Mouse (Mus musculus) hindbrain, embryonic 11.5 days (tissue): ENCODE results near the gene Mcfd2. TPM values are rescaled to one million over a fixed set of nuclear protein-coding genes. Genes with fewer than 3 reads are reported as not detected.
A peak's percentile ranks its signal among the peaks of the same experiment; 100 is the strongest.

ENCODE experiments used
- ATAC-seq: fragments of 200-750 bp; cut with Nextera tagmentation; 2 replicates; pipeline ENCODE4 v1.8.0; 2017; ENCODE audit warnings: mild to moderate bottlenecking, moderate TSS enrichment, moderate library complexity; ENCODE audit not compliant: low FRiP score
- DNase-seq: peaks from one replicate; pipeline ENCODE4 v3.0.0-alpha.2; 2015; ENCODE audit warnings: low spot score
- H3K27ac ChIP-seq: fragments of 300-500 bp; sonication (generic); 2 replicates; pipeline ENCODE4 v1.5.1; 2014; ENCODE audit warnings: mild to moderate bottlenecking, low read depth, low read length
- H3K27me3 ChIP-seq: fragments of 300-500 bp; sonication (generic); 2 replicates; pipeline ENCODE4 v1.6.1; 2014; ENCODE audit warnings: mild to moderate bottlenecking, low read length, moderate library complexity, mixed read lengths; ENCODE audit not compliant: control insufficient read depth, insufficient read depth
- H3K36me3 ChIP-seq: fragments of 300-500 bp; sonication (generic); 2 replicates; pipeline ENCODE4 v1.6.1; 2014; ENCODE audit warnings: mild to moderate bottlenecking, low read length, moderate library complexity, mixed read lengths; ENCODE audit not compliant: control insufficient read depth, insufficient read depth
- H3K4me1 ChIP-seq: fragments of 300-500 bp; sonication (generic); replicated peaks from 2 replicates; pipeline ENCODE4 v1.6.1; 2014; ENCODE audit warnings: low read length, mixed read lengths; ENCODE audit not compliant: control insufficient read depth, insufficient read depth
- H3K4me2 ChIP-seq: fragments of 300-500 bp; sonication (generic); replicated peaks from 2 replicates; pipeline ENCODE4 v1.6.1; 2014; ENCODE audit warnings: mild to moderate bottlenecking, low read depth, low read length
- H3K4me3 ChIP-seq: fragments of 300-500 bp; sonication (generic); 2 replicates; pipeline ENCODE4 v1.5.1; 2014; ENCODE audit warnings: low read depth, low read length
- H3K9ac ChIP-seq: fragments of 300-500 bp; sonication (generic); 2 replicates; pipeline ENCODE4 v1.6.1; 2014; ENCODE audit warnings: low read depth, low read length
- H3K9me3 ChIP-seq: fragments of 300-500 bp; sonication (generic); 2 replicates; pipeline ENCODE4 v1.6.1; 2016; ENCODE audit warnings: low read length; ENCODE audit not compliant: control insufficient read depth
- WGBS: fragments of 180-500 bp; shearing (Covaris S2); extraction: QIAGEN DNeasy Blood & Tissue Kit; methylation state at CpG from one replicate; pipeline ENCODE4 v1.1.7; 2014; 5-methylcytosine and 5-hydroxymethylcytosine counted together
- polyA plus RNA-seq: library from polyadenylated mRNA; unstranded; fragments of >200 nt; fragmentation: Nextera tagmentation; extraction: Ambion mirVana; gene quantifications from 2 replicates; pipeline ENCODE4 v1.2.1, GENCODE M21; 2014

Gene Mcfd2
- polyA plus RNA-seq, 1 experiment from 2014 or later: 69.4 TPM

DNA sequence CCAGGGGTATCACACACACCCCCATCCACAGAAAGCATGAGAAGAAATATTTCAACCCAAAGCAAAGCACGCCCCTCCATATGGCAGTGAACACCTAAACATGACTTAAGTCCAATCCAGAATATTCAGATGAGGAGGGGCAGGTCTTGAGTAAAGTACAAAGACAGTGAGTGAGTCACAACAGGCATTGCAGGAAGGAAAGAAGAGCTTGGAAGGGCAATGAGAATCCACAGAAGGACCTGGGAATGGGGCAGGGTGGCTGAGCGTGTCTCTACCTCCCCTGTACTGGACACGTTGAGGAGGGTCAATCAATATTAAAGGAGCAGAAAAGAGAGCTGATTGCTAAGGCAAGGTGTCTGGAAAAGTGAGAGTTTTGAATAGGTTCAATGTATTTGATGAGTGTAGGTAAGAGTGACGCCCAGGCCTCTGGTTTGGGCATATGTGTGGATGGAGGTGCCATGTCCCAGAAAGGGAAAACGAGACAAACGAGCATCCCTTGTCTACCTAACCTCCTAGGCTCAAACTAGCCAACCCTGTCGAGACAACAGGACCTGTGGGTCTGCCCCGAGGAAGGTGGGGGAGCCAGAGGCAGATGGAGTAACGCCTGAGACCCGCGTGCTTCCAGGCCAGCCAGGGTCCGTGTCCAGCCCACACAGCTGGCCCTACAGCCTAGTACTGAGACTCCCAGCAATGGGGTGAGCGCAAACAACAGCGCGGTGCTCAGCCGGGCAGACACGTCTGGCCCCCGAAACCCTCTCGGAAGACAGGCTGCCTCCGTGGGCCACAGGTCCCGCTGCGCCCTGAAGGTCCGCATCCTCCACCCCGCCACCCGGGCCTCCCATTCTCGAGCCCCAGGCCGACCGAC lies 576 bp downstream of the Mcfd2 start:
- Histone ChIP-seq H3K27me3 (no peaks in the 10 kb centered on the region), H3K4me1 (peaks cover 3% of the 10 kb centered on the region), H3K4me3 (peak overlapping the region; percentile 76), H3K4me2 (peak overlapping the region; percentile 80), H3K27ac (peak overlapping the region; percentile 11; the same call in 1 of the 2 replicates), H3K9ac (peak overlapping the region; percentile 83), H3K9me3 (no peaks in the 10 kb centered on the region), H3K36me3 (no peaks in the 10 kb centered on the region)
- WGBS: 9% methylated on average over 27 of the region's 28 CpGs
- peak; percentile 51 for DNase-seq
- peak; percentile 82 for ATAC-seq

GRCm38 (mm10) chr17:87264054-87264830 lies 1.5 kb downstream of the Mcfd2 start:
- WGBS: 93% methylated on average over 11 of the region's 11 CpGs
- H3K27me3 ChIP-seq: no peaks in the 10 kb centered on the region
- DNase-seq (no peak), ATAC-seq (no peak)
- no peak overlapping the region for H3K27ac ChIP-seq
- H3K4me3 ChIP-seq: no peak overlapping the region
- H3K9ac ChIP-seq: no peak overlapping the region; the same call in 1 of the 2 replicates
- H3K4me1 ChIP-seq: peaks cover 3% of the 10 kb centered on the region
- H3K36me3 ChIP-seq: no peaks in the 10 kb centered on the region
- peak overlapping the region; percentile 80; the same call in 1 of the 2 replicates for H3K4me2 ChIP-seq
- H3K9me3 ChIP-seq: no peaks in the 10 kb centered on the region

DNA sequence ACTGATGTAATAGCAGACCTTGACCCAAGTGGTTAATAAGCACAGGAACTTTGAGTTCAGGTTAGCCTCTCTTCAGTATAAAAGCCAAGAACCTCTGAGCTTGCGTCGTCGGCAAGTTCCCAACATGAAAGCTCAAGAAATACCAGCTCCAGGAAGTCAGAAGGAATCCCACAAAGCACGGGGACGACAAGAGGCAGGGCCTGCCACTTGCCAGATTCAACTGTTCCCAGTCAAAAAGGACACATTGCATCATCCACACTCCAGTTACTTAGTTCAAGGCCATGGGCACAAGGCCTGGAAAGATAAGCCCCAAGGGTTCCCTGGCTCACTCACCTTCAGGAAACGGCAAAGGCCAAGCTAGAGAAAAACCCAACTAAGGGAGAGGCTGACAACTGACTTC lies 2.3 kb downstream of the Mcfd2 start:
- no peaks in the 10 kb centered on the region for H3K27me3 ChIP-seq
- no peaks in the 10 kb centered on the region for H3K36me3 ChIP-seq
- H3K4me2 ChIP-seq: no peak overlapping the region
- H3K9me3 ChIP-seq: no peaks in the 10 kb centered on the region
- H3K9ac ChIP-seq: no peak overlapping the region
- no peak for DNase-seq
- no peak overlapping the region for H3K4me3 ChIP-seq
- peaks cover 3% of the 10 kb centered on the region for H3K4me1 ChIP-seq
- no peak for ATAC-seq
- WGBS: 97% methylated on average over 6 of the region's 6 CpGs
- H3K27ac ChIP-seq: no peak overlapping the region

- Histone ChIP-seq H3K4me3 (no peak overlapping the region), H3K27me3 (no peaks in the 10 kb centered on the region), H3K36me3 (peaks cover 9% of the 10 kb centered on the region), H3K9ac (no peak overlapping the region), H3K9me3 (no peaks in the 10 kb centered on the region), H3K4me2 (no peak overlapping the region), H3K27ac (no peak overlapping the region), H3K4me1 (no peaks in the 10 kb centered on the region)
- ATAC-seq (no peak), DNase-seq (no peak)
- 75% methylated on average over 16 of the region's 16 CpGs for WGBS
These were observed 10.1 kb downstream of the Mcfd2 start for GRCm38 (mm10) chr17:87255672-87256071.

DNA sequence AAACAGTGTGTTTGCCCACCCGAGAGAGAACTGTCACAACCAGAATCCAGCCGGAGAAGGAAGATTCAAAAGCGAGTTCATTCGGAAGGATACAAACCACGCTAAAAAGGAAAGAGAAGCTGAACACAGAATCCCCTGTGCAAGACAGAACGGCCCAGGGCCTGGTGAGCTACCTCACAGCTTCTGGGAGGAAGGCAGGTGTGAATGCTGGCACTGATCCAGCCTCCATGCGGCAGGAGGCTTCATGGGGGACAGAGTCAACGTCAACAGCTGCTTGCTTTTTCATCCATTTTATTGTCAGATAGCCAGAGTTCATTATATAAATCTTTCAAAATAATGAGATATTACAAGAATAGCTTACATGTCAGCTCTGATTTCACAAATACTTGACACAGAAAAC lies 11.4 kb downstream of the Mcfd2 start:
- H3K27ac ChIP-seq: no peak overlapping the region
- no peaks in the 10 kb centered on the region for H3K9me3 ChIP-seq
- 89% methylated on average over 8 of the region's 8 CpGs for WGBS
- no peak overlapping the region for H3K9ac ChIP-seq
- H3K4me2 ChIP-seq: no peak overlapping the region
- no peak for ATAC-seq
- no peaks in the 10 kb centered on the region for H3K27me3 ChIP-seq
- DNase-seq: no peak
- H3K36me3 ChIP-seq: peaks cover 9% of the 10 kb centered on the region
- no peak overlapping the region for H3K4me3 ChIP-seq
- H3K4me1 ChIP-seq: no peaks in the 10 kb centered on the region

DNA sequence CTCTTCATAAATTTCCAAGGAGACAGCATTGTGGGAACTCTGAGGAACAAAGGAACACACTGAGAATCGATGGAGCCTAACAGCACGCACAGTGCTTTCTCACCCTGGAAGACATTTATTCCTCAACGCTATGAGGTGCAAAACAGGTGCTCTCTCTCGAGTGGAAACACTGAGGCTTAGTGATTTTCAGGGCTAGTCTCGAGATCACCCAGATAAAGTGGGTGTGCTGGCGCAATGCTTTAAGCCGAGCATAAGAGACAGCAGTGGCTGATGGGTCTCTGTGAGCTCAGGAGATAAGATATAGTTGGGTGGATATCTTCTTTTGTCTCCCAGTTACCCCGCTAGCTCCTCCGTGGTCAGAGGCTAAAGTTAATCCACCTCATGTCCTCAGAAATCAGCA lies 19.6 kb downstream of the Mcfd2 start:
- H3K4me1 ChIP-seq: no peaks in the 10 kb centered on the region
- H3K4me2 ChIP-seq: no peak overlapping the region
- H3K9ac ChIP-seq: no peak overlapping the region
- no peak for ATAC-seq
- H3K27me3 ChIP-seq: no peaks in the 10 kb centered on the region
- WGBS: 77% methylated on average over 9 of the region's 9 CpGs
- no peak for DNase-seq
- H3K4me3 ChIP-seq: no peak overlapping the region
- no peaks in the 10 kb centered on the region for H3K9me3 ChIP-seq
- no peaks in the 10 kb centered on the region for H3K36me3 ChIP-seq
- no peak overlapping the region for H3K27ac ChIP-seq

GRCm38 (mm10) chr17:87237826-87238225 lies 27.9 kb downstream of the Mcfd2 start:
- WGBS: 76% methylated on average over 11 of the region's 11 CpGs
- no peak for DNase-seq
- Histone ChIP-seq H3K4me2 (no peak overlapping the region), H3K4me3 (no peak overlapping the region), H3K9me3 (no peaks in the 10 kb centered on the region), H3K36me3 (no peaks in the 10 kb centered on the region), H3K27ac (no peak overlapping the region), H3K9ac (no peak overlapping the region), H3K27me3 (no peaks in the 10 kb centered on the region), H3K4me1 (0 out of 2 replicates have a peak, but pooled peaks cover 2% of the 10 kb centered on the region)
- no peak for ATAC-seq

DNA sequence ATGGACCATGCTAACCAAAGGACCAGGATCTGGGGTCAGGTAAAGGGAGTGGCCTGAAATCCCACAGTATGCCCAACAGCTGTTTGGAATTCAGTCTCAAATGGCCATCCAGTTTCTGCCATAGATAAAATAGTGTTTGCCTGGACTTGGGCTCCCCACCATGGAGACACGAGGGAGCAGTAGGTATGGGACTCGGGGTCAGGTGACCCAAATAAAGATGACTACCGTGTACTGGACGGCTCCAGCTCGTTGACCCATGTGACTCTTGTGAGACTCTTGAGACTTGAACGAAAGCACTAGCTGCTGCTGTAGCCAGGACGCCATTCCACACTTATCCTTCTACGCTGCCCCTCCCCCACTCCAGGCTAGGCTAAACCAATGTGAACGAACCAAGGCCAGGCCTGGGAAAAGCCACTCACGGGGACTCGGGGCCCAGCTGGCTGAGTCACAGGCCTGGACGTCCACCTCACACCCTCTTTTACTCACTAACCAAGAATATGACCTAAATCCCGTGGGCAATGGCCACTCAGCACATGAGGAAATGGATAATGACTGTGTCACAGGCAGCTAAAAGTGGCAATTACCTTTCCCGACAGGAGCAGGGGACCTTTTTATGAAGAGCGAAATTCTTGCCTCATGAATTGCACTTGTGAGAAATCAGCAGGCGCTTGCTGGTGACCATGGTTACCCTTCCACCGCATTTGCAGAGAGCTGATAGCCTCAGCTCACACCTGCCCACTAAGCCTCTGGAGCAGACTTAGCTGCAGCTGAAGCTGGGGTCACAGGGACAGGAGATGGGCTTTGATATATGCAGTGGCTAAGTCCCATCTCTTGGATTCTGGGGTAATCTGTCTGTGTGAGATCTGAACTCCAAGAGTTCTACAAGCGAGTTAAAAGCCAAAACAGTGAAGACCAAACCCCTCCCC lies 28.7 kb downstream of the Mcfd2 start:
- WGBS: 53% methylated on average over 18 of the region's 18 CpGs
- Histone ChIP-seq H3K9ac (no peak overlapping the region), H3K27ac (no peak overlapping the region), H3K9me3 (no peaks in the 10 kb centered on the region), H3K4me3 (no peak overlapping the region), H3K4me1 (0 out of 2 replicates have a peak, but pooled peaks cover 2% of the 10 kb centered on the region), H3K4me2 (no peak overlapping the region), H3K27me3 (no peaks in the 10 kb centered on the region), H3K36me3 (no peaks in the 10 kb centered on the region)
- ATAC-seq (peak; percentile 33; the same call in 1 of the 2 replicates), DNase-seq (peak; percentile 58)
